Mouse (Mus musculus): ENCODE measurements around the gene Kdm2a.

Kdm2a gene

GRCm38 (mm10) chr19:4397798-4398629 is at the start of gene Kdm2a:
TSS of gene Kdm2a (minus strand) at chr19:4398285.
- peak; percentile 53 for DNase-seq (ENCODE audit: low spot score)

DNA sequence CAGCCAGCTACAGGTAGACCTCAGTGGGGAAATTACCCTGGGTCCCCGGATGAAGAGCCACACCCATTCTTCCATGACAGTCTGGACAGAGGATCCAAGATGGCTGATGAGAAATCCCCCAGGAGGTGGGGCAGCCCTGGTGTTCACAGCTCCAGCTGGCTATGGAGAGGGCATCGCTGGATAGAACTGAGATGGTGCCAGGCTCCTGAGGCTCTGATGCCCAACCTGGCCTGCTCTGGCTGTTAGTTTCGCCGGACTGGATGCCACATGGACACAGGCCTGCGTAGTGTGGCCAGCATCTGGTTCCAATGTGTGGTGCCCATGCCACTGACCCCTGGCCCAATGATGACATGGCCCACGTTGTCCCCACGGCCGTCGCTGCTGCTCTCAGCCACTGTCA is 49.4 kb upstream of the Kdm2a start:
- DNase-seq (ENCODE audit: low spot score): no peak

- no peak for DNase-seq (ENCODE audit: low spot score)
These were observed 48.8 kb upstream of the Kdm2a start for GRCm38 (mm10) chr19:4446661-4447420.

GRCm38 (mm10) chr19:4442408-4442807 is 44.3 kb upstream of the Kdm2a start:
- DNase-seq (ENCODE audit: low spot score): peak; percentile 56

DNA sequence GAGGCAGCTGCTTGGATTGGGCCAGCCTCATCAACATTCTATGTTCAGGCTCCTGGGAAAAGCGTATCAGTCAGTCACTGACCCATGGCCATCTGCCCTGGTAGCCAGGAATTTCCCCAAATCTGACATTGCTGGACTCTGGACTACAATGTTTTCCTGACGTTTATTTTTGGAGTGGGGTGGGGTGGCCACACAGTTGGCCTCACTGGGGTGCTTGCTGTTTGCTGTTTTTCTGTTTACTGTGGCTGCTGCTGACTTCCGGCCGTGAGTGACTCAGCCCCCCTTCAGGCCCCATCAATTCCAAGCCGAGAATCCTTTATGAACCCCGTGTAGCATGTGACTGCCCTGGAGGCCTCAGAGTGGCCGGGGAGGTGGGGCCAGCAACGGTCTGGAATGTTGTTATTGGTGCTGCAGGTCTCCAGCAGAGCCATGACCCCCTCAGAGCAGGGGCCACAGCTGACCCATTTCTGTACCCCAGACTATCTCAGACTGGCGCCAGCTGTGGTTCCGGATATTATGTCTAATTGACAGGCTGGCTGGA is 43.6 kb upstream of the Kdm2a start:
- no peak for DNase-seq (ENCODE audit: low spot score)

DNA sequence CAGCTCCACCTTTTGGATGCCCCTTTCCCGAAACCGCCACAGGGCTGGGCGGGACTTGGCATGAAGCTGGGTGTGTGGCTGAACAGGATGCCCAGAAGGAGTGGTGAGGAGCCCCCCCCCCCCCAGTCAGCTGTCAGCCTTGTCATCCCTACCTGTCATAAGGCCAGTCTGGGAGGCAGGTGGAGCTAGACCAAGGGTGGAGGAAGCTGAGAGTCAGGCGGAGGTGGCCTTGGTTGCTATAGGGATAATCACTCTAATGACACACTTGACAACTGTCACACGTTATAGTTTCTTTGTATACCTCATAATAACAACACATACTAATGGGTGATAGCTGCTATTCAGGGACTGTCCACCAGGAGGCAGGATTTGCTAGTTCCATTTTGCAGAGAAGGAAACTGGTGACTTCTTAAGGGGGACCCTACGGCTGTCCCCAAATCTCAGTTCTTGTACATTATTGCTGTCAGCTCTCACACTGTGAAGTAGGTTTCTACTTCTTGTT is 43.1 kb upstream of the Kdm2a start:
- DNase-seq (ENCODE audit: low spot score): peak; percentile 69

DNA sequence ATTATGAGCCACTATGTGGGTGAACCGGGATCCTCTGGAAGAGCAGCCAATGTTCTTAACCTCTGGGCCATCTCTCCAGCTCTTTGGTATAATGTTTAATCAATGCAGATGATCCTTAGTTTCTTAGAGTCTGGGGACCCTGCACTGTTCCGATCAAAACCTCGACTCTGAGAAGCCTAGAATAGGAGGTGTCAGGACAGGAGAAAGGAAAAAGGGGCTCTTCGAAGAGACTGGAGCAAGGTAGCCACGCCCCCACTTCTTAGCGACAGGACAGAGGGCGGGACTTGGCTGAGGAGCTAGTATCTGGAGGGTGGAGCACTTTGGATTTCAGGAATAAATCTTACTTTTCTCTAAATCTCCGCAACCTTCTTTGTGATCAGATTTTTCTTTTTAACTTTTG is 42.1 kb upstream of the Kdm2a start:
- no peak for DNase-seq (ENCODE audit: low spot score)

- peak; percentile 27 for DNase-seq (ENCODE audit: low spot score)
These were observed 41.2 kb upstream of the Kdm2a start, which contains the start of gene Rhod for GRCm38 (mm10) chr19:4439161-4439801. TSS of gene Rhod (minus strand) at chr19:4439432.

GRCm38 (mm10) chr19:4438791-4439160 is 40.7 kb upstream of the Kdm2a start:
- DNase-seq (ENCODE audit: low spot score): no peak

- peak; percentile 38 for DNase-seq (ENCODE audit: low spot score)
These were observed 39.8 kb upstream of the Kdm2a start for GRCm38 (mm10) chr19:4437886-4438285.

DNA sequence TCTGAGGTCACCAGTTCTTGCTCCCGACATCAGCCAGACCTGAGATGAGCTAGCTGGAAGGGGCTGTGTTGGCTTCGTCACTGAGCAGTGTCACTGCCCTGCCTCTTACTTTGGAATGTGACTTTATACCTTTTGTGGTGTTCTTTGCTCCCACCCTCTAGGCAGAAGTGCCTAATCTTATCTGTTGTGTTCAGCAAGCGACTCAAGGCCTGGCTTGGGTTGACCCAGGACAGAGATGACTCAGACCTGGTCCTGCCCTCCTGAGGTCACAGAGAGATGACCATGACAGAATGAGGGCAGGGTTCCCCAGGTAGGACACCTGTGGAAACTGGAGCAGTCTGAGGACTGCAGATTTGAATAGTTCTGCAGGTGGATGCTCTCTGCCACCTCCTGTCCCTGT is 38.2 kb upstream of the Kdm2a start:
- DNase-seq (ENCODE audit: low spot score): no peak

DNA sequence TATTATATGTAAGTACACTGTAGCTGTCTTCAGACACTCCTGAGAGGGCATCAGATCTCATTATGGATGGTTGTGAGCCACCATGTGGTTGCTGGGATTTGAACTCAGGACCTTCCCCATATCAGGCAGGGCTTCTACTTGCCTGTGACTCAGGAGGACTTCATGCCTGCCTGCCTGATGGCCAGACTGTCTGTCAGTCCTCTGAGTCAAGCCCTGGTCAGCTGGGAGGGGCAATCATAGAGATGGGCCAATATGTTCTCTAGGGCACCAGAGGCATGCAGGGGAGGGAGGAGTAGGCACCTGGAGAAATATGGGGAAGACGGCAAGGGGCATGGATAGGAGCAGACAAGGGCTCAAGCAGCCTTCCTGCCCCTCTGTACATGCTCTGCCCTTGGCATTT is 36.9 kb upstream of the Kdm2a start:
- DNase-seq (ENCODE audit: low spot score): no peak

GRCm38 (mm10) chr19:4433756-4434155 is 35.7 kb upstream of the Kdm2a start:
- no peak for DNase-seq (ENCODE audit: low spot score)

- DNase-seq (ENCODE audit: low spot score): no peak
These were observed 32.1 kb upstream of the Kdm2a start for GRCm38 (mm10) chr19:4430091-4430620.

DNA sequence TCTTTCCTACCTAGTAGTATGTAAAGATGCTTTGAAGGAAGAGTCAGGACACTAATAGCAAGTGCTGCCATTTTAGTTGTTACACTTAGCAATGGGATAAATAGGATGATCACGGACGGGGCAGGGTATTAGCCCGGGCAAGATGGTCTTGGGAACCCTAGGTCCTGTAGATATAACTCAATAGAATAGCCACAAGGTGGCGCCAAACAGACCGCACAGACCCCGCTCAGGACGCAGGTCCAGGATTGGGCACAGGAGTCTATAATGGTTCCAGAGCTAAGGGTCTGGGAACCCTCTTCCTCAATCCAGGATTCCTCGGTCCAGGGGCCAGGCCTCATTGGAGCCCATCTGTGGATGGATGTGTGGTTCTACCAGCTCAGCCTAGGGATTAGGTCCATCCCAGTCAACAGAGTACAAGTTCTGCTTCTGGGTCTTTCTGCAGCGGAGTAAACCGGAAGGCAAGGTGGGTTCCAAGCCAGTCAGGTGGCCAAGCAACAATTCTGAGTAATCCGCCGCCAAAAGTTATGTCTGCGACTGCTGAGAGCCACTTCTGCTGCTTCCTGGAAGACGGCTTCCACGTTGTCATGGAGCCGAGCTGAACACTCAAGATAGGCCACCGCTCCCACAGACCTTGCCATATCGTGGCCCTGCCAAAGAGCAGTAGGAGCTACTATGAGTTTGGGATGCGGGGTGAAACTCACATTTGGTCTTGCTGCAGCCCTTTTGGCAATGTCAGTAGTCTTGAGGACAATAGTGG is 27.7 kb upstream of the Kdm2a start:
- peak; percentile 28 for DNase-seq (ENCODE audit: low spot score)

DNA sequence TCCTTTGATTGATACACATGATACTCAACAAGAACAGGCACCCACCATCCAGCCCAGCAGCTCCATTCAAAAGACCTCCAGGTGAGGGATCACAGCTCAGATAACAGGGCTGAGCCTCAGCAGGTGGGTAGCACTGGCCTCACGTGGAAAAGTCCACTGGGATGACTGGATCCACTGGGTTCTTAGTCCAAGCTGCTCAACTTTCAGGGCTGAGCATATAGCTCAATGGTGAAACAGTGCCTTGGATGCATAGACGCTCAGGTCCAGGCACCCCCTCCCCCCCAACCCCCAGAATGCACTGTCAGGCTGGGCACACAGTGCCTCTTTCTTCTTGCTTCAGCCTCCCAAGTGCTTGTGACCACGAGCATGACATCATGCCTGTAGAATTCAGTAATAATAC is 24.9 kb upstream of the Kdm2a start:
- DNase-seq (ENCODE audit: low spot score): no peak

DNA sequence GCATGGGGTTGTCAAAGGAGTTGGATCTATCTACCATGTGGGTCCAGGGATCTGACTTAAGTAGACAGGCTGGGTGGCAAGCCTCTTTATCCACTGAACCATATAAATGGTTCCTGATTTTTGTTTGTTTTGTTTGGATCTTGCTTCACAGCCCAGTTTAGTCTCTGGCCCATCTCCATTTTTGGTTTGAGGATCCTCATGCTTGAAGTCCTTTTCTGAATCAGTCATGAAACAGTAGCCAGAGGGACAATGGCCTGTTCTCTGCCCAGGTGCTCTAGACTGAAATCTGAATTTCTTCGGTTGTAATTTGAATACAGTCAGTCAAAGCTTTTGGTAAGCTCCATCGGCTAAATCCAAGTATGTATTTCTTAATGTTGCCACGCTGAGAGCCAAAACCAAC is 24.5 kb upstream of the Kdm2a start:
- no peak for DNase-seq (ENCODE audit: low spot score)

DNA sequence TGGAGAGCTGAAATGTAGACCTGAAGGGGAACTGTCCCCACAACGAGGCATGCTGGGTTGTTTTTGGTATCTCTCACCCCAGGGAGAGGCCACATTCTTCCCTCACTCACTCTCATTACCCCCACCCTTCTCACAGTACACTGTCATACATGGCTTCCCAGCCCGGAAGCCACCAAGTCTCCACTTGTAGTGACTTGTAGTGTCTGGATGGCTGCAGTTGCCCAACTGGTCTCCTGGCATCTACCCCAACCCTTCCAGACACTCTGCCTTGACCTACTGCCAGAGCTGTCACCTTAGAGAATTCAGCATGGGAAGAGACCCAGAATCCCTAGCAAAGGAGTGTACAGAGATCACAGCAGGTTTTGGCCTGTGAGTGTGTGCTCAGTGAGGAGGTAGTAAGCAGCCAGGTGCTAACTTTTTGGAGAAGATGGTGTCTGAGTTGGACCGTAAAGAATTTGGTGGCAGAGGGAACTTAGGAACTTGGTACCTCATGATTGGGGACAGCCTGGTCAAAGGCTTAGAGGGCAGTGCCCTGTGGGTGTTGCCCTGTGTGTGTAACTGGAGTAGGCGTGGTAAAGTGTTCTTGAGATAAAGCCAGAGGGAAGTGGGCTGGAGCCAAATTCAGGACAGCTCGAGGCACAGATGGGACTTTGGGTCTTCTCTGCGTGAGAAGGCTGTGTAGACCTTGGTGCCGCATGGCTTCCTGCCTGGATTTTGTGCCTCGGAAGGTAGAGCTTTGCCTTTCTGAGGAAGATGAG is 22.2 kb upstream of the Kdm2a start:
- DNase-seq (ENCODE audit: low spot score): no peak

DNA sequence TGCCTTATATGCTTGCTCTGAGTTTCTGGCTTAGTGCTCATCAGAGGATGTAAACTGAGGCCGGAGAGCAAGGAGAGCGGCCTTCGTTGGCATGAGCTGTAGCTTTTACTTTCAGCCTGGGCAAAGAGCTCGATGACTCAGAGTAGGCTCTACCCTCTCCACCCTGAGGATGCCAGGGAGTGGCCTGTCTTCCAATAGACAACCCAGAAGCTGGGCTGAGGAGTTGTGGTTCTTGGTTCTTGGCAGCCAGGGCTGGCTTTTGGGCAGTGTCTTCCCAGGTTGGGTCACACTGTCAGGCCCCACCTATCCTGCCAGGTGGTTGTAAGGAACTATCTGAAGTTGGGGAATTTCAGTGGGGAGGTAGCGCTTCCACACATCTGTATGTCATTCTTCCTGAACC is 21.6 kb upstream of the Kdm2a start:
- DNase-seq (ENCODE audit: low spot score): no peak

- no peak for DNase-seq (ENCODE audit: low spot score)
These were observed 19.6 kb upstream of the Kdm2a start for GRCm38 (mm10) chr19:4417713-4418112.

GRCm38 (mm10) chr19:4417183-4417582 is 19.1 kb upstream of the Kdm2a start:
- peak; percentile 63 for DNase-seq (ENCODE audit: low spot score)

All from T-cell, adult 2 months (primary cell).